Mouse (Mus musculus): ENCODE data around the gene Dand5.

DNA sequence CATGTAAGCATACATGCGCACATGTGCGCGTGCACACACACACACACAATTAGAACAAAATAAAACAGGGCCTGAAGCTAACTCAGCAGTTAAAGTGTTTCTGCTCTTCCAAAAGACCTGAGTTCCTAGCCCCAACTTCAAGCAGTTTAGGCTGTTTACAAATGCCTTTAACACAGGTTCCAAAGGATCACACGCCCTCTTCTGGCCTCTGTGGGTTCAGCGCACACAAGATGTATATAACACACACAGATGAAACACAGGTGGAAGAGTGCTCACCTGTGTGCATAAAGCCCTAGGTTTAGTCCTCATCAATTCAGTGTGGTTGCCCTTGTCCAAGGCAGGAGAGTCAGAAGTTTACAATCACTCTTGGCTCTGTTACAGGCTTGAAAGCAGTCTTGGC, 16.6 kb downstream of the Dand5 start:
- no peak for TF ChIP-seq POLR2A (IDR thresholded peaks at IDR 0.05; ENCODE audit: control insufficient read depth, low read depth, low read length)
- no peak for TF ChIP-seq CTCF (IDR thresholded peaks at IDR 0.05; ENCODE audit: control insufficient read depth, insufficient read depth, insufficient replicate concordance, low read depth, low read length)

Measured in testis, adult 2 months (tissue).